Mouse (Mus musculus) adrenal gland, postnatal 10 days (tissue): Measurements from ENCODE around the gene Speer4e. TPM values are rescaled to one million over a fixed set of nuclear protein-coding genes. Genes with fewer than 3 reads are reported as not detected.

ENCODE experiments used
- total RNA-seq, 2 experiments: library from RNA; stranded (reverse); gene quantifications; 2 replicates each; pipeline ENCODE4 v1.2.3; 2021

Gene Speer4e
- total RNA-seq, 2 experiments from 2014 or later, result not detected

Other genes starting within 250 kb of the Speer4e start
- not detected for gene Gm9758, start 23.5 kb downstream of the Speer4e start, total RNA-seq
- not detected for gene Gm10354, start 40.5 kb upstream of the Speer4e start, total RNA-seq
- not detected for gene Gm17019, start 94.6 kb upstream of the Speer4e start, total RNA-seq